Mouse (Mus musculus) cortical plate, adult 2 months (tissue): ENCODE results near the gene Olfr372.

Source experiments
- CTCF ChIP-seq: fragments of 200-500 bp; IDR thresholded peaks from 2 replicates; pipeline ENCODE4 v1.5.1; 2011; ENCODE audit warnings: mild to moderate bottlenecking, control low read depth, low read length; ENCODE audit not compliant: insufficient read depth; ENCODE audit errors: extremely low read depth
- POLR2A ChIP-seq: fragments of 200-500 bp; IDR thresholded peaks from 2 replicates; pipeline ENCODE4 v1.6.1; 2011; ENCODE audit warnings: mild to moderate bottlenecking, low read length, control low read depth; ENCODE audit not compliant: insufficient read depth; ENCODE audit errors: extremely low read depth

GRCm38 (mm10) chr8:72009473-72009872 is 31.5 kb upstream of the Olfr372 start, which contains the start of gene Cyp4f18:
- TF ChIP-seq POLR2A: no peak
- TF ChIP-seq CTCF: no peak
